Mouse (Mus musculus): ENCODE results near the gene Dag1. TPM values are rescaled to one million over a fixed set of nuclear protein-coding genes. Genes with fewer than 3 reads are reported as not detected.
"Not testable (repeated sequence)": the region's sequence is repeated elsewhere in the genome, so short reads cannot be mapped to it uniquely, and the experiment has no call there.

The Dag1 gene
- polyA plus RNA-seq, 1 experiment = 60.0 TPM

DNA sequence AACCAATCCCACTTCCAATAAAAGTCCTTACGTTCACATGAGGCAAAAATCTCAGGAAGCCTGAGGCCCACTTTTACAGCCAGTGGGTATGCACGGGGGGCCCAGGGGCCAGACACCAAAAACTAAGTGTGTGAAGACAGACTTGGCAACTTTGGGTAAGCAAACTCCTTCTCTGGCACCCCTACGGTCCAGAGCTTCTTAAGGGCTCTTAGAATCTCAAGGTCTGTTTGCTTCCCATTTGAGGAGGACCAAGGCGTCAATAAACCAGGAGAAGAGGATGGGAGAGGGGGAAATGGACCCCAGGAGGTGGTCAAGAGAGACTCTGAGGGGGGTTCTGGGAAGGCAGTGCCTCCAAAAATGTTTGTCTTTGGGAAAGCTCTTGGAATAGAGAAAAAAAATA is 9.7 kb upstream of the Dag1 start:
- DNase-seq (ENCODE audit: low read depth) = no peak

DNA sequence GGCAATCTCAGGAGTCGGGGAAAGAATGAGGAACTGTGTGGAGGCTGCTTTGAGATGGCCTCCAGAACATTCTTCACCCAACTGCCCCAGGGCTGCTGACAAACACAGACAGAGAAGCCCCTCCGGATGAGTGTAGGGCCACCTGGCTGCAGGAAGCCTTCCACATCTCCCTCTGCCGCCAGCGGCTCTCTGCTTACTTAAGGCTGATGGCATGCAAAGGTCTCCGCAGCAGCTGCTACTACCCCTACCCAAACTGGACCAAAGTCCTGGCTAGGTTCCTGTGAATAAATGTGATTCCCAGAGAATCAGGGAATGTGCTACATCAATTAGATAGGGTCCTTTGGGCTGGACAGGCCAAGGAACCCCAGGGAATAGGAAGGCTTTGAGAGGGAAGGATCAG is 8.9 kb upstream of the Dag1 start:
- no peak for DNase-seq (ENCODE audit: low read depth)

DNA sequence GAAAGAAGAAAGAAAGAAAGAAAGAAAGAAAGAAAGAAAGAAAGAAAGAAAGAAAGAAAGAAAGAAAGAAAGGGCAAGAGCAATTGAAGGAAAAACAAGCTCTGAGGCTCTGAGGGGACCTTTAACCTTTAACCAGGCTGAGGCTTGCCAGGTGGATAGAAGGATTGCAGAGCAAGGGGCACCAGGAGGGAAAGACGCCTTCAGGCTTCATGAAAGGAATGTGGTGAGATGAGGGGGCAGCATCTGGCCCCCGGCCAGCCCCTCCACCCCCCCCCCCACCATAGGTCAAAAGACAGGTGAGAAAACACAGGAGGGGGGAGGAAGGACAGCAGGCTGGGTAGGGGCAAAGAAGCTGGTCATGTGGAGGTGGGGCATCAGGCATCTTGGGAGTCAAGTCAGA is 8.2 kb upstream of the Dag1 start:
- DNase-seq (ENCODE audit: low read depth) = no peak

DNA sequence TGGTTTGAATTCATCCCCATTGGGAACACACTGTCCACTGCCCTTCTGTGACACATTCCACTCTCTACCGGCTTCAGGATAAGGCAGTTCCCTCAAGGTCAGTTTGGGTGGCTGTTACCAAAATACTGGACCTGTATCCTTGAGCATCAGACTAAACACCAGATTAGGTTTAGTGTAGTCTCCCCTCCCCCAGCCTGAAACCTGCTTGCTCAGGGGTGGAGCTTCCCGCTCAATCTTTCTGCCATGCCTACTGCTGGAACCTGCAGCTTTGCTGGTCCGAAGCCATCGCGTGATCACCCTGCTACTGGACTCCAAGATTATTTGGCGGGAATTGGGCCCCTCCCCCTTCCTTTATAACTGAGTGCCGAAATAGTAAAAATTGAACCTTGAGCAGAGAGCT is 4.9 kb upstream of the Dag1 start:
- not testable (repeated sequence) for DNase-seq (ENCODE audit: low read depth)

DNA sequence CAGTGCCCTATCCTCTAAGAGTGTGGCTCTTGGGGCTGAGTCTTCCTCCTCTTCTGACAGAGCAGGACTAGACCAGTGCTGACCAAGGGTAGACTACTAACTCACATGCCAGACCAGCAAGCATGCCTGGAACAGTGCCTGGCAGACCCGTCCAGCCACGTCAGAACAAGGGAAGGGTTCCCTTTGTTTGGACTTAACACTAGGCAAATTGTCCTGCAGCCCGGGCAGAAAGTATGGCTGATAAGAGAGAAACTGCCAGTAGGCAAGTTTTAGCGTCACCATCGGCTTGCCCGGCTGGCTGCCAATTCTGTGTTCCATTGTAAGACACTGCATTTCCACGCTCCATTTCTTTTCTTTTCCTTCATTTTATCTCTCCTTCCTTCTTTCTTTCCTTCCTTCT is 3.9 kb upstream of the Dag1 start:
- no peak for DNase-seq (ENCODE audit: low read depth)

DNA sequence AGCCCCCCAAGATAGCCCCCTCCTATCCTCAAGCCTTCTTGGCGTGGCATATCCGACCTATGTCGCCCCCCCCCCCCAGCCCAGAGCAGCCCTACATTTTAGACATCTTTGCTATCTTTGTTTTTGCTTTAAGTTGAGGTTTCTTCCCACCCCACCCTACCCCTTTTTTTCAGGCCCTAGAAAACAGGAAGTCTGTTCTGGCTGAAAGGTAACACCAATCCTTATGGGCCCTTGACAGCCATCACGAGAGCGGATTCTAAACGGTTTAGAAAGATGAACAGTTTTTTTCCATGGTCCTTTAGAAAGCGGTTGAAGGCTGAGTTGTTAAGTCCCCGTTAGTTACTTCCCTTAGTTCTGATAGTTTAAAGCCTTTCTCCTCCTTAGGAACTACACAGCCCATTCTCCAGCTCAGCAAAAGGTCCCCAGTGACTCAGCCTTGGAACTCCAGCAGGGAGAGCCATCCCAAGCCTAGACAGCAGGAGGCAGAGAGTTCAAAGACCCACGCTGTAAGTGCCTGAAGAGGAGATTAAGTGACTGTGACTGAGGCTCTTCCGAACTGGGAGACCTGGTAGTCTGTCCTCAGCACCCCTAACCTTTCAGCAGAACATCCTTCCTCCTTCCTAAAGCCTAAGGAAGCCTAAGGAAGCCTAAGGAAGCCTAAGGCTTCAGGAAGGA is 2.6 kb upstream of the Dag1 start:
- DNase-seq (ENCODE audit: low read depth) = no peak

DNA sequence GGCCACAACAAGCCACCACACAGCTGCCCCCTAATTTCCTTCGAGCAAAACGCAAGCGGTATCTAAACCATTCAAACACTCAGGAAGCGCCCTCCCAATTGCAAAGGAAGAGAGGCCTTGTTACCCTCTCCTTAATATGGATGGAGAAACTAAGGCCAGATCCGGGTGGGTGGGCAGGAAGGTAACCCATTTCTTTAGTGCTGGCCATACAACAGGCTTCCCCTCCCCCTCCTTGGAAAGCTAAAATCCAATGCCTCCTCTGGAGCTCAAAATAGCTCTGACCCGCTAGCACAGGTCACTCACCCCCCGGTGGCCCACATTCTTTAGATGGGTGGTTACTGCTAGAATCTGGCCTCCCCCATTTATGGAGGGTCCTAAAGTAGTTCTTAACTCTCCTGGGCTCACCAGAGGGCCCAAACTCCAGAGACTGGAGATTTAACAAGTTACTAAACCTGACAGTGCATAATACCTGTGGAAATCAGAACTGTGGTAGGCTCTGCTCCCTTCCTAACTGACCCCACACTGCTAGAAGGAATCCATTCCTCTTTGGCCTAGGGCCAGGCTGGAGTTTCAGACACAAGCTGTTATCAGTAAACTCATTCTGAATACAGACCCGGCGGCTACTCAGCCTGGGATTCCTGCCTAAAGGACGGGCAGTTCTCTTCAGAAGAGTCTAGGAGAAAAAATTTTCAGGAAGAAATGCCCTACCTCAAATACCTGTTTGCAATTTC is 598 bp upstream of the Dag1 start:
- no peak for DNase-seq (ENCODE audit: low read depth)

DNA sequence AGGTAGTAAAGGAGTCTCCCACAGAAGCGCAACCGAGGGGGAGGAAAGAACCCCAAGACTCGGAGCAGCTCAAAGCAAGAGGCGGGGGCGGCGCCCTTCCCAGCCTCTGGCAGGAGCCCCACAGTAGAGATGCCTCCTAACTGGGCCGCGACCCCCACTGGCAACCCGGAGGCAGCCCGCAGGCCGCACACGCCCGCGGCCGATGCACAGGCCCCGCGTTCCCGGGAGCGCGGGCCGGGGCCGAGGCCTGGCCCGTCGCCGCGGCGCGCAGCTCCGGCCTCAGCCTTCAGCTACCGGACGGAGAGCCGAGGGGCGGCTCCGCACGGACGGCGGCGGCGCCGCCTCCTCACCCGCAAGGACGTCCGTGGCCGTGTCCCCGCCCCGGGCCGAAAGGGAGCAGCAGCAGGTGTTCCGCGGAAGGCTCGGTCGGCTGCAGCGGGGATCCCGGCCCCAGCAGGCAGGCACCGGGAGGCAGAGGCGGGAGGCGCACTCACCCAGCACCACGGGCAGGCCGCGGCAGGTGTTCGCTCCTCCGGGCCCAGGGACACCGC is 552 bp downstream of the Dag1 start:
- no peak for DNase-seq (ENCODE audit: low read depth)

DNA sequence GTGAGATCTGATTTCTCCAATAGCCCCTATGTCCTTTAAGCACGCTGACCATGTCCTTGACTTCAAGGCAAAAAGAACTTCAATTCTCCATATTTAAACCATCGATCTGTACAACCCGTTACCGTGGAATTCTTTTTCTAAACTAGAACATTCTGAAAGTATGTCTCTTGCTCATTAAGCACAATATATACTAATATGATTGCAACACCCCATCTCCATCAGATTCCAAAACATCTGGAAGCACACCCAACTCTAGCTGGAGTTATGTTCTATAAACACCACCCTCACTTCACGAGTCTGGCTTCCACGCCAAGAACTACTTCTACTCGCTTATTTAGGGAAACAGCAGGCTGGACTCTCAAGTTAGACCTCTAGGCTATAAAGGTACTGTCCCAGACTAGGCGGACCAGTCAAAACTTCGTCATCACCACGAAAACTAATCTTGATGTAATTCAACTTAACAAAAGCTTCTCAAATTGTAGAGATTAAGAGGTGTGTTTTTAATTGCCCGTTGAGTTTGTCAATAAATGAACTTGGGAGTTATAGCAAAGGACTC is 1.2 kb downstream of the Dag1 start:
- DNase-seq (ENCODE audit: low read depth) = no peak

DNA sequence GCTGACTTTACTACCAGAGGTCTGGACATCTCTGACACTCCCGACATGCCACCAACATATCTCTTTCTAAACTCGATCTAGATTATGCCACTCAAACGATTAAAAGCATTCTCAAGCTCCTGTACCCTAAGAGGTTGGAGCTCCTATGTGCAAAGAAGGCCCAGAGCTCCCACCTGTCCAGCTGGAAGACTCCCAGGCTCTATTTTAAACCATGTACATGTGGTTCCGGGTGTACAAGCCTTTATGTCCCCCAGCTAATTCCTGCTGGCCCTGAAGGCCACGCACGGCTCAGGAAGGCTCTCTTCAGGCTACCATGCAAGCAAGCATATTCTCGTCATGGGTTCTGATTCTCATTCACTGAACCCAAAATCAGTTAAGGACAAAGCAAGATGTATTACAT is 1.9 kb downstream of the Dag1 start:
- DNase-seq (ENCODE audit: low read depth) = no peak

DNA sequence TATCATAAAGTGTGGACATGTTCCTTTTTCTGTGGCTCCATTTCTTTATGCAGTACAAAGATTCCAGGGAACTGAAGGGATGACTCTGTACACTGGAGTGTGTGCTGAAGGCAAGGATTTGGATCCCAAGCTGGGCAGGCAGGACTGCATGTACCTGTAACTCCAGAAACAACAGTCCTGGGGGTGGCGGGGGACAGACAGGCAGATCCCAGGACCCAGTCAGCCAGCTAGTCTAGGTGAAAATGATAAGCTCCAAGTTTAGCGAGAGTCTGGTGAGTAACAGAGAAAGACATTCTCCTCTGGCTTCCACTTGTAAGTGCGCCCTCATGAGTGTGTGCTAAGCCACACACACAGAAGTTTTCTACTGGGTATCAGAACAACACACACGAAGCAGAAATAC is 3.2 kb downstream of the Dag1 start:
- DNase-seq (ENCODE audit: low read depth) = no peak

DNA sequence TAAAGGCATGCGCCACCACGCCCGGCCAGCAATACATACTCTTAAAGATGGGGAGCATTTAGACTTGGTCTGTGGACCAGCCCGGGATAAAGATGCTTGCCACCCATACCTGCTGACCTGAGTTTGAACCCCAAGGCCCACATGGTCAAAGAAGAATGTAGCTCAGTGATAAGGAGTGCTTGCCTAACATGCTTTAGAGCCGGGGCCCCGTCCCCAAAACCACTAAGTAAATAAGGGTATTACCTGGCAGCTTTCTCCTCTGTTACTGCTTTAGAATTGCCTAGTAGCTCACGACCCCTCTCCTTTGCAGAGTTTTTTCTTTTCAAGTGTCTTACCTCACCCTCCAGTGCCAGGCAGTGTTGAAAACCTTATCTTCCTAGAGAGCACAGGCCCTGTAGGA is 11.0 kb downstream of the Dag1 start:
- DNase-seq (ENCODE audit: low read depth) = no peak

DNA sequence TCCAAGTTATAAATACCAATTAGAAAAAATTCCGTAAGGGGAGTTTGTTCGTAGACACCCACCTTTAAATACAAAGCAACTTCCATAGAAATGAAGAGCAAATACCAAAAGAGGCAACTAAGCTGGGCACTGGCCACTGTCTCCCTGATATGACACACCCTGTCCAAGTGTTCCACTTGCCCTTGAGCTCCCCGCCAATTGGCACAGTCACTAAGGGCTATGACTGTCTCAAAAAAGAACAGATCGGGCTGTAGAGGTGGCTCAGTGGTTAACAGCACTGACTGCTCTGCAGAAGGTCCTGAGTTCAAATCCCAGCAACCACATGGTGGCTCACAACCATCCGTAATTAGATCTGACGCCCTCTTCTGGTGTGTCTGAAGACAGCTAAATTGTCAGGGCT is 11.9 kb downstream of the Dag1 start:
- no peak for DNase-seq (ENCODE audit: low read depth)

DNA sequence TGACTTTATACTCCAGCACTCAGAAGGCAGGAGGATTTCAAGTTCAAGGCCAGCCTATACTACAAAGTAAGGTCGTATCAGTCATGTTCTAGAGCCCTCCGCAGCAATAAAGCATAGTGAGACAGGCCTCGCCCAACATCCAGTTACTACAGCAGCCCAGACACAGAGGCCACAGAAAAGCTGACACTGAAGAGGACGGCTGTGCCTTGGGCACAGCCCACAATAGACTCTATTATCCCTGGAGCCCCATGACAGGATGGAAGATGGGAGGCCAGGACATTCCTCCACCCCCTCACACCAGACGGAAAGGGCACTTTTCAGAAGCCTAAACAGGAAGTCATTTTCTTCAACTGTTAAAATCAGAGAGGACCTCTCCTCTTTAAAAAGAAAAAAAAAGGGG is 14.8 kb downstream of the Dag1 start:
- no peak for DNase-seq (ENCODE audit: low read depth)

DNA sequence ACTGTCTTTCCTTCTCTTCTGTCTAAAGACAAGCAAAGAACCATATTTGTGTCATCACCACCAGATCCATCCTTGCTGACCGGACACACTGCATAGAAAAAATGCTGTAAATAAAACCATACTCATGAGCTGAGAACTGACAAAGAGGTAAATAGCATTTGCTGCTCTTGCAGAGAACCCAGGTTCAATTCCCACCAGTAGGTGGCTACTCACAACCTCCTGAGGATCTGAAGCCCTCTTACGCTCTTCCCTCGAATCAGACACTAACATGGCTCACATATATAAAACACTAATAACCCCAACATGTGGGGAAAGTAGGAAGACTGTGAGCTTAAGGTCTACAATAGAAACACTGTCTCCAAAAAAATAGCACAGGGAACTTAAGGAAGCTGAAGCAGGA is 18.8 kb downstream of the Dag1 start:
- no peak for DNase-seq (ENCODE audit: low read depth)

DNA sequence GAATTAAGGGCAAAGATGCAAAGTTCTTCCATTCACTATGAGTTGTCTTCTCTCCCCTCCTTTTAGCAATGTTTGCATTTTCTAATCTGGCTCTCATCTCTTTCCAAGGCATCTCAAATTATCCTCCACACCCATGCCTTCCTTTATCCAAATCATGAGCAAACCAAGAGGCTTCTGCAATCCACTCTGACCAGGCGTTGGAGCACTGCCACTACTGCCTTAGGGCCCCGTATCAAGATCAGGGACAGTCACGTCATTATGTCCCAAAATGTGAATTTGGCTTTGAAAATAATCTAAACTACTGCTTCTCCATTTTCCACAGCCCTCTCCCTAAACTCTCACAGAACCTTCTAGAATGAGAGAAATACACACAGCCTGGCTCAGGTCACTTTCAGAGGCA is 19.2 kb downstream of the Dag1 start:
- DNase-seq (ENCODE audit: low read depth) = no peak

DNA sequence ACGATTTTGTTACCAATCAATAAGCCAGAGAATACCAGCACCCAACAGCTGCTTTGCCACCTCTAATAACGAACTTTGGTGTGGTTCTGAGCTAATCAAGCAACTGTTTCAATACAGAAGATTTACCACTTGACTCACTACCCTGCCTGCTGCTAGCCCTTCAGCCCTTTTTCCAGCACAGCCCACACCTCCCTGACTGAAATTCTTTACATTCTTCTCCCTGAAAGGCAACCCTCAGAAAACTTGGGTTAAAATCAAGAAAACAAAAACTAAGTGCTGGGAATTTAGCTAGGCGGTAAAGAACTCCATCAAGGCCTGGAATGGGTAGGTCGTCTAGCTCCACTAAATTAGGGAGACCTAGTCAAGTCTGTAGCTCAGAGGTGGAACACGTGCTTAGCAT is 23.8 kb downstream of the Dag1 start:
- DNase-seq (ENCODE audit: low read depth) = no peak

DNA sequence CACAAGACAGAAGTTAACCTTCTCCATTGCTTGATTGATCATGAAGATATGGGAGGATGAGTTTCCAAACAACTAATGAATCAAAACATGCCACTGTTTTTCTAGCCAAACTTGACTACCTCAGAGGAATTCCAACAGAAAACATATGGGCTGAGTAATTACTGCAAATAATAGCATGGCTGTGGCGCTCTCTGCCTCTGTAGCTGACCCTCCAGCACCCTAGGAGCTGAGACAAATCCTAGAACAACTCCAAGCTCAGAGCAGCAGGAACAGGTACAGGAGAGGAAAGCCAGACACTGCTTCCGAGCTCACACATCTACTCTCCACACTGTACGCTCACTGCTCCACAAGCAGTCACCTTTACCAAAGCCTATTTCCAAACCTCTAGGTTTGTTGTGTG is 24.9 kb downstream of the Dag1 start:
- no peak for DNase-seq (ENCODE audit: low read depth)

DNA sequence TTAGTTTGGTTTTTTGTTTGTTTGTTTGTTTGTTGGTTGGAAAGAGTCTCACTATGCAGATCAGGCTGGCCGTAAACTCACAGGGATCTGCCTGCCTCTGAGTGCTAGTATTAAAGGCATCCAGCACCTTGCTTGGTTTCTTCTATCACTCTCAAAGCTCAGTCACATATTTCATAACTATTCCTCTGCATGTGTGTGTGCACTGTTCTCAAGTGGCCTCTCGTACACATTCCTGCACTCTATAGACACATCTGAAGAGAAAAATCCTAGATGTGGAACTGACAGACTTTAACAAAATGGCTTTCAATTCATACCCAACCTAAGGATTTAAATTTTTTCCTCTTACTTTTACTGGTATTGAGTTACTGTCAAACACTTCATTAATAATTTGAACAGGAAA is 25.4 kb downstream of the Dag1 start:
- no peak for DNase-seq (ENCODE audit: low read depth)

DNA sequence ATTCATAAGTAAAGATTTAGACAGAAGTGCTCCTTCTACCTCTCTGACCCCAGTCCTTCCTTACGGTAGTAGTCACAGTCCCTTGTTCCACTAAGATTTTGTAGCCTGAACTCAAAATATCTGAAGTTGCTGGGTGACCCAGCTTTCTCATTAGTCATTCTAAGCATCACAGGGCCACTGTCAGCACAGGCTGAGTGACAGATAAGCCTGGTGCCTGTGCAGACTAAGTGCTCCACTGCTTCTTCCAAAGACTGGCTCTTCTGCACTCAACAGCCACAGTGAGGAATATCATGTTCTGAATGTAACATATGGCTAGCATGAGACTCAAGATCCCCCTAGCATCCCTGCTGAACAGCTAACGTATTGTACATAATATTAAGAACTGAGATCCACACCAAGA is 29.1 kb downstream of the Dag1 start:
- no peak for DNase-seq (ENCODE audit: low read depth)

DNA sequence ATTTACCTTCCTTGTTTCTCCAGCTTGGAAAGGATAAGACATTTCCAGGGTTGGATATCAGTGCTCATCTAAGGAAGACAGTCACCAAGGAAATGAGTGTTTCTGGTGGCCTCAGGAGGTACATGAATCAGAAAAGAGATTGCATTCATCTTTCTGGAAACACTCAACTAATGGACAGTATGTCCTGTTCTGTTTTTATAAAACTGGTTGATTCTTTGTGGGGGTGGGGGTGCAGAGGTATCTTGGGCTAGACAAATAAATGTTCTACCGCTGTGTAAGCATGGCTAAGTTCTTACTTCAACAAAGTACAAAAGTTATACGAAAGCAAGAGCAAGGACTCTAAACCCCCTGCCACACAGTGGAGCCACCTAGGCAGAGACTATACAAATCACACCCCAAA is 30.9 kb downstream of the Dag1 start:
- no peak for DNase-seq (ENCODE audit: low read depth)

DNA sequence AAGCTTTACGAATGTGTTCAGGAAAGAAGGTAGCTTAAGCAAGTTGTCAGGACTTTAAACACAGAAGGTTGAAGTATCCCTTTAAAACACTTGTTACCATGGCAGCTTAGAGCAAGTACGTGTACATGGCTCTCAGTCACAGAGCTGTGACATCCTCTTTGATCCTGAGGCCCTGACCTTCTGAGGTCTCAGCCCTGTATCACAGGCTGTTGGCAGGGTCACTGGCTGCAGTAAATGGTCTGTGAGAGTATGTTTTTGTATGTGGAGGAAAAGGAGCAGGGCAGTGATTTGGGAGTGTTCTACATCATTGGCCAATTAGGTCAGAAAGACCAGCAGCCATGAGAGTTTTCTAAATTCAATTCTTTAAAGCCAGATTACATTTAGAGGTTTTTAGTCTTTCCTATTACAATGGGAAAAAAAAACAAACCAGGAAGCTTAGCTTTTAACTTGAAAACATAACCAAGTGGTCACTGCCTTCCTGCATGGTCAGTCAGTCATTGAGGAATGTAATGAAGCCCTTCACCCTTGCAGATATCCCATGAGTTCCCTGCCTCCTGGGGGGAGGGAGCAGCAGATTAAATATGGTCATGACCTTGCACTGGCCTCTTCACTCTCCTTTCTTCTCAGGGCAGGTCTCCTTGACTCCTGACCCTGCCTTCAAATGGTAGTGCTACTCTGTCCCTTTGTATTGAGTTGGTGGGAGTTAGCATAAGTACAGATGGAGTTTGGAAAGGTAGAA is 35.7 kb downstream of the Dag1 start:
- no peak for DNase-seq (ENCODE audit: low read depth)

DNA sequence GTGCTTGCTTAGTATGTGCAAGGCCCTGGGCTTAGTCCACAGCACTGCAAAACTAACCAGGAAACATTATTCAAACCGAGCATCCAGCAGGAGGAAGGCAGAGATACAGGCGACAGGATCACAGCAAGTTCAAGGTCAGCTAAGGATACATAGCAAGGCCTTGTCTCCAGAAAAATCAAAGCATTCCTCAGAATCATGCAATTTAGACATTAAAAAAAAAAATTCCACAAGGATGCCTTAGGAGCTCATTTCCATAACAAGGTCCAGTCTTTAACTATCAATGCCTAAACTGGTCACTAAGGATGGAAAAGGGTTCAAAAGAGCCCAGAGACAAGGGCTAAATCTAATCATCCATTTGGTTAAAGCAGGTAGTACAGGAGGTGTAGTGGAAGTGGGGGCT is 38.6 kb downstream of the Dag1 start:
- no peak for DNase-seq (ENCODE audit: low read depth)

Measured in gonadal fat pad, adult 2 months (tissue).